Mouse (Mus musculus): ENCODE results near the gene A530084C06Rik. TPM values are rescaled to one million over a fixed set of nuclear protein-coding genes. Genes with fewer than 3 reads are reported as not detected.
A peak's percentile ranks its signal among the peaks of the same experiment; 100 is the strongest.

A530084C06Rik gene
- polyA plus RNA-seq, 1 experiment = 0.56 TPM

- TF ChIP-seq CTCF (IDR thresholded peaks at IDR 0.05; ENCODE audit: extremely low read depth, insufficient read length, insufficient replicate concordance, low read depth, low read length) (no peak), POLR2A (IDR thresholded peaks at IDR 0.05; ENCODE audit: low read depth, low read length) (no peak)
- Histone ChIP-seq H3K27me3 (ENCODE audit: control insufficient read depth, insufficient read depth, low read length) (no peaks in the 10 kb centered on the region), H3K4me3 (ENCODE audit: low read depth, low read length) (no peak overlapping the region), H3K4me1 (ENCODE audit: control insufficient read depth, insufficient read depth, insufficient read length, low read length) (peaks cover 2% of the 10 kb centered on the region; the same call in 1 of the 2 replicates), H3K36me3 (ENCODE audit: control insufficient read depth, insufficient read depth, low read length) (no peaks in the 10 kb centered on the region), H3K27ac (ENCODE audit: insufficient read depth, low read depth, low read length) (peak overlapping the region; percentile 43; the same call in 1 of the 2 replicates)
- WGBS = 26% methylated on average over 4 of the region's 4 CpGs
These were observed 17.6 kb upstream of the A530084C06Rik start for GRCm38 (mm10) chr13:31576696-31577095.

DNA sequence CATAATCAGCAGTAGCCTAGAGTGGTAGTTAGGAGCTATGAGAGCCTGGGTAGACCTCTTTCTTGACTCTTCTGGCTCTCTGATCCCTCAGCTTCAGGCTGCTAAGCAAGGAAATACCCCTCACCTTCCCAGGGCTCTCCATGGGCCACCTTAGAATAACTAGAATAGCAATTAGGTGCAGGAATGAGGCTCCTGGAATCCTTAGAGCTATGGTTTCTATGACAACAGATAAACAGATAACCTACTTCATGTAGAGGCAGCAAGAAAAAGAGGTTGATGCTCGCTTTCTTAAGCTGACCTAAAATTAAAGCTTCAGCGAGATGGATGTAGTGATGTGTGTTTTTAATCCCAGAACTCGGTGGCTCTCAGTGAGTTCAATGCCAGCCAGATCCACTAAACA lies 15.5 kb upstream of the A530084C06Rik start:
- H3K36me3 ChIP-seq (ENCODE audit: control insufficient read depth, insufficient read depth, low read length) = no peaks in the 10 kb centered on the region
- no peak overlapping the region for H3K27ac ChIP-seq (ENCODE audit: insufficient read depth, low read depth, low read length)
- WGBS = 90% methylated on average over 3 of the region's 3 CpGs
- peaks cover 2% of the 10 kb centered on the region; the same call in 1 of the 2 replicates for H3K4me1 ChIP-seq (ENCODE audit: control insufficient read depth, insufficient read depth, insufficient read length, low read length)
- no peak for TF ChIP-seq POLR2A (IDR thresholded peaks at IDR 0.05; ENCODE audit: low read depth, low read length)
- TF ChIP-seq CTCF (IDR thresholded peaks at IDR 0.05; ENCODE audit: extremely low read depth, insufficient read length, insufficient replicate concordance, low read depth, low read length) = no peak
- H3K27me3 ChIP-seq (ENCODE audit: control insufficient read depth, insufficient read depth, low read length) = no peaks in the 10 kb centered on the region
- H3K4me3 ChIP-seq (ENCODE audit: low read depth, low read length) = no peak overlapping the region

DNA sequence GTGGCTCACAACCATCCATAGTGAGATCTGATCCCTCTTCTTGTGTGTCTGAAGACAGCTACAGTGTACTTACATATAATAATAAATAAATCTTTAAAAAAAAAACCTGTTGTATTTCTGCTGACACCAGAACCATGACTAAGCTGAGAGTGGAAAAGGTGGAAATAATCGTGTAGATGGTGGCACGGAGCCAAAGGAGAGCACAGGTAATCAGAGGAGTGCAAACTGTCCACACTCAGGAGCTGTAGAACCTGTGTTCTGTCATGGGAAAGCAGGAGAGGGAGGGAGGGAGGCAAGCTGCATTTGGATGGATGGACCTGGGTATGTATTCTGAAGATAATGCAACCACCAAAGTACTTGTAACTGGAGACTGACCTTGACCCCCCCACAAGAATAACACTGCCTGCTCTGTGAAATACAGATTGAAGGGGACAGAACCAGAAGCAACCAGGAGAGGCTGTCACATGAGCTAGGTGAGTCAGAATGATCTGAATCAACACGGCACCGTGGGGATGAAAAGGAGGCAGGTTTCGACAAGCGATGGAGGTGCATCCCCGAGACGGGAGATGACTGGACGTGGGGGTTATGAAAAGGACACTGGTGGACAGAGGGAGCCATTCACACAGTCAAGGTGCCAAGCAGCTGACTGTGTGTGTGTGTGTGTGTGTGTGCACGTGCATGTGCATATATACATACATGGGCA lies 13.8 kb upstream of the A530084C06Rik start:
- TF ChIP-seq CTCF (IDR thresholded peaks at IDR 0.05; ENCODE audit: extremely low read depth, insufficient read length, insufficient replicate concordance, low read depth, low read length) (no peak), POLR2A (IDR thresholded peaks at IDR 0.05; ENCODE audit: low read depth, low read length) (no peak)
- Histone ChIP-seq H3K4me1 (ENCODE audit: control insufficient read depth, insufficient read depth, insufficient read length, low read length) (no peaks in the 10 kb centered on the region; the same call in 1 of the 2 replicates), H3K4me3 (ENCODE audit: low read depth, low read length) (no peak overlapping the region), H3K27ac (ENCODE audit: insufficient read depth, low read depth, low read length) (no peak overlapping the region), H3K27me3 (ENCODE audit: control insufficient read depth, insufficient read depth, low read length) (no peaks in the 10 kb centered on the region), H3K36me3 (ENCODE audit: control insufficient read depth, insufficient read depth, low read length) (no peaks in the 10 kb centered on the region)
- WGBS = 83% methylated on average over 10 of the region's 10 CpGs

GRCm38 (mm10) chr13:31567617-31568294 lies 8.6 kb upstream of the A530084C06Rik start:
- no peaks in the 10 kb centered on the region for H3K36me3 ChIP-seq (ENCODE audit: control insufficient read depth, insufficient read depth, low read length)
- no peak overlapping the region for H3K27ac ChIP-seq (ENCODE audit: insufficient read depth, low read depth, low read length)
- TF ChIP-seq POLR2A (IDR thresholded peaks at IDR 0.05; ENCODE audit: low read depth, low read length) (no peak), CTCF (IDR thresholded peaks at IDR 0.05; ENCODE audit: extremely low read depth, insufficient read length, insufficient replicate concordance, low read depth, low read length) (no peak)
- peaks cover 3% of the 10 kb centered on the region for H3K27me3 ChIP-seq (ENCODE audit: control insufficient read depth, insufficient read depth, low read length)
- WGBS = 64% methylated on average over 6 of the region's 6 CpGs
- no peaks in the 10 kb centered on the region for H3K4me1 ChIP-seq (ENCODE audit: control insufficient read depth, insufficient read depth, insufficient read length, low read length)
- no peak overlapping the region for H3K4me3 ChIP-seq (ENCODE audit: low read depth, low read length)

GRCm38 (mm10) chr13:31567099-31567498 lies 8.0 kb upstream of the A530084C06Rik start:
- Histone ChIP-seq H3K36me3 (ENCODE audit: control insufficient read depth, insufficient read depth, low read length) (no peaks in the 10 kb centered on the region), H3K4me1 (ENCODE audit: control insufficient read depth, insufficient read depth, insufficient read length, low read length) (no peaks in the 10 kb centered on the region), H3K27ac (ENCODE audit: insufficient read depth, low read depth, low read length) (no peak overlapping the region), H3K4me3 (ENCODE audit: low read depth, low read length) (no peak overlapping the region), H3K27me3 (ENCODE audit: control insufficient read depth, insufficient read depth, low read length) (peaks cover 3% of the 10 kb centered on the region)
- TF ChIP-seq CTCF (IDR thresholded peaks at IDR 0.05; ENCODE audit: extremely low read depth, insufficient read length, insufficient replicate concordance, low read depth, low read length) = no peak
- TF ChIP-seq POLR2A (IDR thresholded peaks at IDR 0.05; ENCODE audit: low read depth, low read length) = no peak
- 52% methylated on average over 8 of the region's 8 CpGs for WGBS

- TF ChIP-seq POLR2A (IDR thresholded peaks at IDR 0.05; ENCODE audit: low read depth, low read length) (no peak), CTCF (IDR thresholded peaks at IDR 0.05; ENCODE audit: extremely low read depth, insufficient read length, insufficient replicate concordance, low read depth, low read length) (no peak)
- Histone ChIP-seq H3K4me3 (ENCODE audit: low read depth, low read length) (no peak overlapping the region), H3K4me1 (ENCODE audit: control insufficient read depth, insufficient read depth, insufficient read length, low read length) (peaks cover 2% of the 10 kb centered on the region; the same call in 1 of the 2 replicates), H3K27ac (ENCODE audit: insufficient read depth, low read depth, low read length) (no peak overlapping the region), H3K27me3 (ENCODE audit: control insufficient read depth, insufficient read depth, low read length) (peaks cover 8% of the 10 kb centered on the region), H3K36me3 (ENCODE audit: control insufficient read depth, insufficient read depth, low read length) (no peaks in the 10 kb centered on the region)
- 41% methylated on average over 6 of the region's 6 CpGs for WGBS
These were observed 5.3 kb upstream of the A530084C06Rik start for GRCm38 (mm10) chr13:31564394-31564793.

Data from small intestine, adult 2 months (tissue).